Mouse (Mus musculus) thymus, adult 2 months (tissue): ENCODE measurements around the gene Lax1.

Experiments used
- CTCF ChIP-seq: fragments of 200-500 bp; IDR thresholded peaks from 2 replicates; pipeline ENCODE4 v1.5.1; 2012; ENCODE audit warnings: mild to moderate bottlenecking, control low read depth, low read length, moderate library complexity, borderline replicate concordance; ENCODE audit not compliant: control insufficient read depth, poor library complexity, insufficient read depth; ENCODE audit errors: extremely low read depth
- POLR2A ChIP-seq: fragments of 200-500 bp; IDR thresholded peaks from 2 replicates; pipeline ENCODE4 v1.6.1; 2012; ENCODE audit warnings: mild to moderate bottlenecking, low read length, control low read depth, moderate library complexity; ENCODE audit not compliant: control insufficient read depth, poor library complexity, insufficient read depth; ENCODE audit errors: extremely low read depth

DNA sequence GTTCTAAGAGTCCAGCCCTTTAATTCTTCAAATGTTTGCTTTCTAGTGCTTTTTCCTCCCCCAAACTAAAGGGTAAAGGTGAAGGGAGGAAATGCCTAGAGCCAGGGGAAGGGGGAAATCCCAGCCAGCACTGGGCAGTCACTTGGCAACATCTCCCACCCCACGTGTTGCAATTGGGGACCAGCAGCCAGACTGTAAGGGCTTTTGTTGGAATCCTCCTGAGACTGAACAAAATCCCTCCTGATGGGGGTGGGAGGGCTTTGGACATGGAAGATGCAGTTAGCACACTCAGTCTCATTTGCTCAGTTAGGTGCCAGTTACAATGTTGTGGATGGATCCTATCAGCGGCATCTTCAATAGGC, 23.1 kb upstream of the Lax1 start:
- TF ChIP-seq CTCF (no peak), POLR2A (no peak)
